ENCODE assay signal across 9 mouse cellular contexts in genomic region chr2:32566536-32567063, GRCm38 (mm10). TPM values are rescaled to one million over a fixed set of nuclear protein-coding genes. Genes with fewer than 3 reads are reported as not detected.
DNase-seq lines count a peak whose midpoint lies in the region.
"Had no signal": no experiment of that assay in that cellular context is flagged by ENCODE, and none has a peak within 500 bp of the region (broad histone marks: within the 10 kb centered on the region; RNA-seq: fewer than 3 reads in every experiment).

No protein-coding gene starts in this region.

- intact Hi-C loops in heart, postnatal 36 days (cut with DNase I) = loop anchor here (1.0 to 5.0 kb wide), 4 partner anchors 30 to 162 kb away; no protein-coding TSS in a partner anchor
- intact Hi-C loops in left cerebral cortex, postnatal 10 days (cut with DNase I) = loop anchor here (1.0 to 5.0 kb wide), 2 partner anchors 78 to 169 kb away; partner anchors contain the start of gene Ptges2

- peak; percentile 71 for DNase-seq in right cerebral cortex, adult 18-20 months
- DNase-seq in right cerebral cortex, postnatal 36 days (ENCODE audit: low spot score in 2 of 2) = no peak
- peak; percentile 73 for DNase-seq in adrenal gland, adult 2 months
- peak; percentile 84 for DNase-seq in embryo, embryonic 10.5 days (ENCODE audit: low spot score)
- DNase-seq in heart, postnatal 36 days = peak; percentile 72 to 79
- peak; percentile 70 to 71 for DNase-seq in left cerebral cortex, postnatal 10 days (ENCODE audit: extremely low spot score in 1 of 2, low spot score in 2 of 2)
- DNase-seq in natural killer cell, adult 2 months (ENCODE audit: low spot score in 2 of 2) = peak; percentile 57 to 63
- DNase-seq in urinary bladder, postnatal 36 days (ENCODE audit: low spot score in 2 of 2) = peak; percentile 58 to 63

RNA-seq across cellular contexts. Expression of gene Dpm2, which starts 4.1 kb away (rescaled TPM):
- total RNA-seq in adrenal gland, adult 2 months (2021) = 10 to 100 TPM; 52.7 to 67.4 TPM
- polyA plus RNA-seq in adrenal gland, adult 2 months (2012; rRNA removed) = 160 and 165 TPM in 2 replicates
- 10 to 100 TPM; 17.9 to 21.3 TPM for total RNA-seq in heart, postnatal 36 days (2021)
- 10 to 100 TPM; 83.9 to 86.8 TPM for total RNA-seq in left cerebral cortex, postnatal 10 days (2021)

RNA-seq across cellular contexts. Expression of gene Pip5kl1, which starts 8.0 kb away (rescaled TPM):
- under 1 TPM in 1 of 2 experiments, not detected in 1; 0.29 TPM for total RNA-seq in adrenal gland, adult 2 months (2021)
- polyA plus RNA-seq in adrenal gland, adult 2 months (2012; rRNA removed) = 0.10 TPM in 1 of 2 replicates, not detected in the other
- under 1 TPM in 1 of 2 experiments, not detected in 1; 0.43 TPM for total RNA-seq in heart, postnatal 36 days (2021)
- 10 to 100 TPM; 13.5 to 13.6 TPM for total RNA-seq in left cerebral cortex, postnatal 10 days (2021)
- total RNA-seq: gastrocnemius, postnatal 4 days had no signal

RNA-seq across cellular contexts. Expression of gene 9430097D07Rik, which starts 8.9 kb away (rescaled TPM):
- total RNA-seq in adrenal gland, adult 2 months (2021) = not detected
- polyA plus RNA-seq in adrenal gland, adult 2 months (2012; rRNA removed) = not detected in 2 replicates
- not detected for total RNA-seq in heart, postnatal 36 days (2021)
- total RNA-seq in left cerebral cortex, postnatal 10 days (2021) = 1 to 10 TPM in 1 of 2 experiments, under 1 TPM in 1; 0.81 to 1.2 TPM
- total RNA-seq: gastrocnemius, postnatal 4 days had no signal

RNA-seq across cellular contexts. Expression of gene St6galnac4, which starts 20.3 kb away (rescaled TPM):
- total RNA-seq in adrenal gland, adult 2 months (2021) = 10 to 100 TPM in 1 of 2 experiments, 1 to 10 TPM in 1; 5.6 to 14.5 TPM
- polyA plus RNA-seq in adrenal gland, adult 2 months (2012; rRNA removed) = 15.4 and 18.5 TPM in 2 replicates
- total RNA-seq in heart, postnatal 36 days (2021) = 10 to 100 TPM; 18.7 to 21.7 TPM
- 10 to 100 TPM; 32.3 to 32.6 TPM for total RNA-seq in left cerebral cortex, postnatal 10 days (2021)

RNA-seq across cellular contexts. Expression of gene Fam102a, which starts 31.5 kb away (rescaled TPM):
- 10 to 100 TPM; 37.1 to 40.8 TPM for total RNA-seq in adrenal gland, adult 2 months (2021)
- 40.2 and 43.1 TPM in 2 replicates for polyA plus RNA-seq in adrenal gland, adult 2 months (2012; rRNA removed)
- total RNA-seq in heart, postnatal 36 days (2021) = 10 to 100 TPM in 1 of 2 experiments, 1 to 10 TPM in 1; 8.9 to 10.6 TPM
- total RNA-seq in left cerebral cortex, postnatal 10 days (2021) = 10 to 100 TPM; 28.2 to 28.9 TPM

Comparison
In these comparisons a context has a peak if more than half of its experiments do, and no peak if none do; other contexts are left out.
1. DNase-seq: peak in right cerebral cortex, adult 18-20 months (single experiment), adrenal gland, adult 2 months (single experiment), embryo, embryonic 10.5 days (single experiment), heart, postnatal 36 days (2 of 2), left cerebral cortex, postnatal 10 days (2 of 2), natural killer cell, adult 2 months (2 of 2) and urinary bladder, postnatal 36 days (2 of 2); none in right cerebral cortex, postnatal 36 days (0 of 2).
2. RNA of gene Pip5kl1, which starts 8.0 kb away (total RNA-seq): 13.5 to 13.6 TPM in left cerebral cortex, postnatal 10 days; 0.43 TPM in heart, postnatal 36 days and 0.29 TPM in adrenal gland, adult 2 months; every median in the first group is over 10 times any median in the second.